Mouse (Mus musculus): Measurements from ENCODE around the gene Clasp1.

DNA sequence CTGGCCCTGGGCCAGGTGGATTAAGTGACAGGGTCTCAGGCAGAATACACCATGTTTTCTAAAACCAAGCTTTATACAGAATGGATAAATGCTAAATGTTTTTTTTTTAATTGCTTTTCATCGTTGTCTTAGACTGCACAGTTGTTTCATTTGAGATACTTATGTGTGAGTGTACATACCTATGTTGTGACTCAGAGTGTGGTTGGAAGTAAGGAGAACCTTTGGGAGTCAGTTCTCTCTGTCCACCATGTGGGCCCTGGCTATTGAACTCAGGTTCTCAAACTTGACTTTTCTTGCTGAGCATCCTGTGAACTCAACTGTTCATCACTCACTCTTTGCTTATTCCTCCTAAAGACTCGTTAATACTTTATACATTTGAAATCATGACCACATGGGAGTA lies 58.3 kb downstream of the Clasp1 start:
- TF ChIP-seq CTCF (IDR thresholded peaks at IDR 0.05; ENCODE audit: extremely low read depth, insufficient read depth, insufficient read length, insufficient replicate concordance) (no peak), POLR2A (IDR thresholded peaks at IDR 0.05; ENCODE audit: low read depth, low read length) (no peak)

Measured in spleen, adult 2 months (tissue).